ENCODE assay signal across 1 mouse cellular context in genomic region chr3:123234191-123234836, GRCm38 (mm10).
TF ChIP-seq lines count a peak whose summit lies in the region.

No protein-coding gene starts in this region.

TF ChIP-seq in MEL, 35 proteins besides CTCF, POLR2A, EP300 and RAD21:
- TF ChIP-seq SMC3 (IDR thresholded peaks at IDR 0.05; ENCODE audit: low read depth, low read length) (peak; percentile 77), MEF2A (IDR thresholded peaks at IDR 0.05; ENCODE audit: extremely low read depth, insufficient replicate concordance, low read depth, low read length, poor library complexity, severe bottlenecking) (no peak), ZC3H11A (IDR thresholded peaks at IDR 0.05; ENCODE audit: low read depth, low read length) (peak; percentile 65), ELF1 (IDR thresholded peaks at IDR 0.05; ENCODE audit: low read depth, low read length) (no peak)
